Mouse (Mus musculus): Measurements from ENCODE around the gene Map4k1. TPM values are rescaled to one million over a fixed set of nuclear protein-coding genes. Genes with fewer than 3 reads are reported as not detected.

Gene Map4k1
- polyA plus RNA-seq, 1 experiment: 6.2 TPM

DNA sequence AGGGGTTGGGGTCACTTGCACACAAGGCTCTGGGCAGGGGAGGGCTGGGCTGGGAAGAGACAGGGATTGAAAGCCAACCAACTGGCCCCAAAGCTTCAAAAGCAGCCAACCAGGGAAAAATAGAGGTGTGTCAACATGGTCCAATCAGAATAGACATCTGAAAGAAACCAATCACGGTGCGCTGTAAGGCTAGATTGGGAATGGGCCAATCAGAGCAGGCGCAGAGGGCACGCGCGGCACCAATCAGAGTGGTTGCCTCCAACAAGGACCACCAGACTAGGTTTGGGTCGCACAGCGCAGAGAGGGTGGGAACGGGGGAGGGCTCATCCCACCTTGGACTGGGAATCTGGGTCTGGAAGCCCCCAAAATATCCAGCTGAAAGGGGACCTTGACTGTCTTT lies 62.5 kb downstream of the Map4k1 start:
- DNase-seq: peak; percentile 5
- no peak for TF ChIP-seq POLR2A (IDR thresholded peaks at IDR 0.05; ENCODE audit: low read depth, low read length)
- TF ChIP-seq CTCF (conservative IDR thresholded peaks at IDR 0.05; ENCODE audit: insufficient read depth, insufficient read length, low read depth, low read length): no peak
- H3K4me1 ChIP-seq (ENCODE audit: control insufficient read depth, insufficient read depth, low read length): peaks cover 4% of the 10 kb centered on the region; the same call in 1 of the 2 replicates
- no peak overlapping the region for H3K4me3 ChIP-seq (ENCODE audit: insufficient read depth, low read depth, low read length)
- 62% methylated on average over 9 of the region's 9 CpGs for WGBS
- H3K27me3 ChIP-seq (replicated peaks; ENCODE audit: control insufficient read depth, insufficient read depth, low read length): no peaks in the 10 kb centered on the region
- H3K36me3 ChIP-seq (ENCODE audit: control insufficient read depth, insufficient read depth, low read length): no peaks in the 10 kb centered on the region
- no peak overlapping the region for H3K27ac ChIP-seq (ENCODE audit: insufficient read depth, low read depth, low read length)

DNA sequence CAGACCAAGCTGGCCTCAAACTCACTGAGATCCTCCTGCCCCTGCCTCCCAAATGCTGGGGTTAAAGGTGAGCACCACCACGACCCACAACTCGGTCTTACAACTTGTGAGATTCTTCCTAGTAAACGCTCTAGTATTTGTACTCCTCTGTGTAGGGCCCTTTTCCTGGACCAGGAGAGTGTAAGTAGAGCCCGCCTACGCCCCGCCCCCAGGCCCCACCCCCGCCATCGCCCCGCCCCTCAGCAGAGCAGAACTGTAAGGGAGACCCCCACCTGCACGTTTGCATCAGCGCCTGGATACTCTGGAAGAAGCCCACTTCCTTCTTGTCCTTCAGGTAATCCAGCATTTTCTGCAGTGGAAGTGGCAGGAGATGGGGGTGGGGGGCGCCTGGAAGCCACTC lies 64.7 kb downstream of the Map4k1 start:
- DNase-seq: no peak
- WGBS: 14% methylated on average over 12 of the region's 12 CpGs
- H3K4me3 ChIP-seq (ENCODE audit: insufficient read depth, low read depth, low read length): no peak overlapping the region
- no peaks in the 10 kb centered on the region for H3K36me3 ChIP-seq (ENCODE audit: control insufficient read depth, insufficient read depth, low read length)
- H3K4me1 ChIP-seq (ENCODE audit: control insufficient read depth, insufficient read depth, low read length): peaks cover 4% of the 10 kb centered on the region; the same call in 1 of the 2 replicates
- no peak overlapping the region for H3K27ac ChIP-seq (ENCODE audit: insufficient read depth, low read depth, low read length)
- TF ChIP-seq POLR2A (IDR thresholded peaks at IDR 0.05; ENCODE audit: low read depth, low read length): no peak
- no peak for TF ChIP-seq CTCF (conservative IDR thresholded peaks at IDR 0.05; ENCODE audit: insufficient read depth, insufficient read length, low read depth, low read length)
- no peaks in the 10 kb centered on the region for H3K27me3 ChIP-seq (replicated peaks; ENCODE audit: control insufficient read depth, insufficient read depth, low read length)

DNA sequence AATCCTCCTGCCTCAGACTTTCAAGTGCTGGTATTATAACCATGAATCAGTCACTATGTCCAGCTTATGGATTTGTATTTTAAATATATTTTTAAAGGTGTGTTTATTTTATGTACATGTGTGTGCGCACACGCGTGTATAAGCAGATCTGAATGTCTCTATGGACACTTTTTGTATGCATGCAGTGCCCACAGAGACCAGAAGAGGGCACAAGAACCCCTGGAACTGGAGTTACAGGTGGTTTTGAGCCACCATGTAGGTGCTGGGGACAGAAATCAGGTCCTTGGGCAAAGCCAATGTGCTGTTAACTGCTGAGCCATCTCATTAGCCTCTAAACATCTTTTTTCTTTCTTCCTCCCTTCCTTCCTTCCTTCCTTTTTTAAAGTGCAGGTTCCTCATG lies 66.2 kb downstream of the Map4k1 start:
- DNase-seq: no peak
- no peaks in the 10 kb centered on the region for H3K27me3 ChIP-seq (replicated peaks; ENCODE audit: control insufficient read depth, insufficient read depth, low read length)
- WGBS: 80% methylated on average over 3 of the region's 3 CpGs
- TF ChIP-seq CTCF (conservative IDR thresholded peaks at IDR 0.05; ENCODE audit: insufficient read depth, insufficient read length, low read depth, low read length) (no peak), POLR2A (IDR thresholded peaks at IDR 0.05; ENCODE audit: low read depth, low read length) (no peak)
- H3K36me3 ChIP-seq (ENCODE audit: control insufficient read depth, insufficient read depth, low read length): no peaks in the 10 kb centered on the region
- no peak overlapping the region for H3K27ac ChIP-seq (ENCODE audit: insufficient read depth, low read depth, low read length)
- H3K4me3 ChIP-seq (ENCODE audit: insufficient read depth, low read depth, low read length): no peak overlapping the region
- H3K4me1 ChIP-seq (ENCODE audit: control insufficient read depth, insufficient read depth, low read length): peaks cover 4% of the 10 kb centered on the region; the same call in 1 of the 2 replicates

DNA sequence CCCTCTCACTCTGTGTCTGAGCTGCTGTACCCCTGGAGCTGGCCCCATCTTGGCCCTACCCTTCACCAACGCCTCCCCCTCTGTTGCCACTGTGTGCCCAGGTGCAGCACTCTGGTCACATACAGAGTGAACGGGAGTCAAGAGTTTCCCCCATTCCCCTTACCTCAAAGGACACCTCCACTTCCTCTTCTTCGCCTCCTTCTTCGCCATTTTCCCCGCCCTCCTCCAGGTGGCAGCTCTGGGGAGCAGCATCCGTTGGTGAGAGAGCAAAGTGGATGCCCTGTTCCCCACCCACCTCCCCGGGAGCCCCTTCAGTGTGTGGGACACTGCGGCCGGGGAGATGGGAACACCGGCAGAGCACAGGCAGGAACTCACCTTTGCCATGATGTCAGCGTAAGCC lies 66.8 kb downstream of the Map4k1 start:
- Histone ChIP-seq H3K27me3 (replicated peaks; ENCODE audit: control insufficient read depth, insufficient read depth, low read length) (no peaks in the 10 kb centered on the region), H3K36me3 (ENCODE audit: control insufficient read depth, insufficient read depth, low read length) (no peaks in the 10 kb centered on the region), H3K27ac (ENCODE audit: insufficient read depth, low read depth, low read length) (no peak overlapping the region), H3K4me1 (ENCODE audit: control insufficient read depth, insufficient read depth, low read length) (peaks cover 4% of the 10 kb centered on the region; the same call in 1 of the 2 replicates), H3K4me3 (ENCODE audit: insufficient read depth, low read depth, low read length) (no peak overlapping the region)
- TF ChIP-seq CTCF (conservative IDR thresholded peaks at IDR 0.05; ENCODE audit: insufficient read depth, insufficient read length, low read depth, low read length) (no peak), POLR2A (IDR thresholded peaks at IDR 0.05; ENCODE audit: low read depth, low read length) (no peak)
- DNase-seq: no peak
- WGBS: 79% methylated on average over 11 of the region's 11 CpGs

DNA sequence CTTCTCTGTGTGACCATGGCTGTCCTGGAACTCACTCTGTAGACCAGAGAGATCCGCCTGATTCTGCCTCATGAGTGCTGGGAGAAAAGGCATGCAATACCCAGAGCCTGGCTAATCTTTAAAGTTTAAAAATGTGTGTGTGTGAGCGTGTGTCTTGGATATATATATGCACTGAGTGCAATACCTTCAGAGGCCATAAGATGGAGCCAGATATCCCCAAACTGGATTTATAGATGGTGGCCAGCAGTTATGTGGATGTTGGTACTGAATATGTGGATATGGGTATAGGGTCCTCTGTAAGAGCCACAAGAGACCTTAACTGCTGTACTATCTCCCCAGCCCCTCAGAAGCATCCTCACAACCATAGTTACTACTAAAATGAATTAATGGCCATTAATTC lies 68.9 kb downstream of the Map4k1 start:
- DNase-seq: peak; percentile 26
- Histone ChIP-seq H3K4me3 (ENCODE audit: insufficient read depth, low read depth, low read length) (no peak overlapping the region), H3K4me1 (ENCODE audit: control insufficient read depth, insufficient read depth, low read length) (no peaks in the 10 kb centered on the region), H3K27me3 (replicated peaks; ENCODE audit: control insufficient read depth, insufficient read depth, low read length) (no peaks in the 10 kb centered on the region), H3K27ac (ENCODE audit: insufficient read depth, low read depth, low read length) (no peak overlapping the region), H3K36me3 (ENCODE audit: control insufficient read depth, insufficient read depth, low read length) (no peaks in the 10 kb centered on the region)
- 48% methylated on average over 2 of the region's 2 CpGs for WGBS
- TF ChIP-seq CTCF (conservative IDR thresholded peaks at IDR 0.05; ENCODE audit: insufficient read depth, insufficient read length, low read depth, low read length): no peak
- no peak for TF ChIP-seq POLR2A (IDR thresholded peaks at IDR 0.05; ENCODE audit: low read depth, low read length)

DNA sequence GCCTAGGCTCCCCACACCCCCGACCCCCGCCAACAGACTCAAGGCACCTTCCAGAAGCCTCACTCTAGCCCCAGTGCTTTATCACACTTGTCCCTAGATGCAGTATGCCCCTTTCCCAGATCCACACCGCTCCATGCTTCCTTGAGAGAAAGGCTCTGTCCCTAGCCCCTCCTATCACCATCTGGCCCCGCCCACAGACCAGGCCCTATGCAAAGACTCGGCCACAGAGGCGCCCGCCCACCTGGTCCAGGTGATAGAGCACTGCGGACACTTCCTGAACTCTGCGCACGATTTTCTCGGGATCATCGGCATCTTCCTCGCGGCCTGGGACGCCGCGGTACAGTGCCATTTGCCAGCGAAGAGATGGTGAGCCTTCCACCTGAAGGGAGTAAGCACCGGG lies 71.0 kb downstream of the Map4k1 start:
- DNase-seq: no peak
- WGBS: 9% methylated on average over 19 of the region's 19 CpGs
- no peak for TF ChIP-seq POLR2A (IDR thresholded peaks at IDR 0.05; ENCODE audit: low read depth, low read length)
- no peak for TF ChIP-seq CTCF (conservative IDR thresholded peaks at IDR 0.05; ENCODE audit: insufficient read depth, insufficient read length, low read depth, low read length)
- Histone ChIP-seq H3K4me3 (ENCODE audit: insufficient read depth, low read depth, low read length) (no peak overlapping the region), H3K27ac (ENCODE audit: insufficient read depth, low read depth, low read length) (no peak overlapping the region), H3K27me3 (replicated peaks; ENCODE audit: control insufficient read depth, insufficient read depth, low read length) (no peaks in the 10 kb centered on the region), H3K4me1 (ENCODE audit: control insufficient read depth, insufficient read depth, low read length) (no peaks in the 10 kb centered on the region), H3K36me3 (ENCODE audit: control insufficient read depth, insufficient read depth, low read length) (no peaks in the 10 kb centered on the region)

Other genes with a start within 250 kb of the Map4k1 start
- gene Mrps12, start 240.2 kb upstream of the Map4k1 start, polyA plus RNA-seq (2012; rRNA removed): 79.8 and 96.7 TPM in 2 replicates
- gene Sars2, start 240.1 kb upstream of the Map4k1 start, polyA plus RNA-seq (2012; rRNA removed): 19.4 and 22.9 TPM in 2 replicates
- not detected in 2 replicates for gene Ccer2, start 225.9 kb upstream of the Map4k1 start, polyA plus RNA-seq (2012; rRNA removed)
- gene Sirt2, start 215.3 kb upstream of the Map4k1 start, polyA plus RNA-seq (2012; rRNA removed): 99.8 and 103 TPM in 2 replicates
- 37.9 and 41.6 TPM in 2 replicates for gene Nfkbib, start 214.5 kb upstream of the Map4k1 start, polyA plus RNA-seq (2012; rRNA removed)
- 2.9 and 5.9 TPM in 2 replicates for gene Rinl, start 193.1 kb upstream of the Map4k1 start, polyA plus RNA-seq (2012; rRNA removed)
- 172 and 214 TPM in 2 replicates for gene Hnrnpl, start 173.5 kb upstream of the Map4k1 start, polyA plus RNA-seq (2012; rRNA removed)
- 865 and 950 TPM in 2 replicates for gene Ech1, start 156.8 kb upstream of the Map4k1 start, polyA plus RNA-seq (2012; rRNA removed)
- 22.8 and 25.0 TPM in 2 replicates for gene Lgals4, start 148.2 kb upstream of the Map4k1 start, polyA plus RNA-seq (2012; rRNA removed)
- 1.1 and 1.6 TPM in 2 replicates for gene Lgals7, start 118.2 kb upstream of the Map4k1 start, polyA plus RNA-seq (2012; rRNA removed)
- gene Capn12, start 100.6 kb upstream of the Map4k1 start, polyA plus RNA-seq (2012; rRNA removed): 0.11 and 0.24 TPM in 2 replicates
- gene Actn4, start 19.7 kb upstream of the Map4k1 start, polyA plus RNA-seq (2012; rRNA removed): 340 and 367 TPM in 2 replicates
- gene Eif3k, start 186 bp upstream of the Map4k1 start, polyA plus RNA-seq (2012; rRNA removed): 321 and 343 TPM in 2 replicates
- gene Ryr1, start 143.1 kb downstream of the Map4k1 start, polyA plus RNA-seq (2012; rRNA removed): 0.01 and 3.0 TPM in 2 replicates
- gene Rasgrp4, start 152.8 kb downstream of the Map4k1 start, polyA plus RNA-seq (2012; rRNA removed): 1.9 and 2.7 TPM in 2 replicates
- 31.4 and 35.8 TPM in 2 replicates for gene Fam98c, start 174.2 kb downstream of the Map4k1 start, polyA plus RNA-seq (2012; rRNA removed)
- gene Ggn, start 188.2 kb downstream of the Map4k1 start, polyA plus RNA-seq (2012; rRNA removed): 0.38 and 0.94 TPM in 2 replicates
- gene Spred3, start 188.4 kb downstream of the Map4k1 start, polyA plus RNA-seq (2012; rRNA removed): 1.8 and 2.6 TPM in 2 replicates
- gene Psmd8, start 198.7 kb downstream of the Map4k1 start, polyA plus RNA-seq (2012; rRNA removed): 178 and 204 TPM in 2 replicates
- gene Catsperg1, start 232.0 kb downstream of the Map4k1 start, polyA plus RNA-seq (2012; rRNA removed): 0.86 and 1.1 TPM in 2 replicates

Measured in kidney, adult 2 months (tissue).